Mouse (Mus musculus) olfactory bulb, adult 2 months (tissue): ENCODE results near the gene Gorasp1. TPM values are rescaled to one million over a fixed set of nuclear protein-coding genes. Genes with fewer than 3 reads are reported as not detected.

Source experiments
- H3K27ac ChIP-seq: fragments of 200-500 bp; 2 replicates; pipeline ENCODE4 v1.5.1; 2012; ENCODE audit warnings: low read depth, low read length; ENCODE audit not compliant: insufficient read depth
- H3K4me1 ChIP-seq: fragments of 200-500 bp; 2 replicates; pipeline ENCODE4 v1.6.1; 2012; ENCODE audit warnings: low read length; ENCODE audit not compliant: control insufficient read depth, insufficient read depth
- H3K4me3 ChIP-seq: fragments of 200-500 bp; 2 replicates; pipeline ENCODE4 v1.5.1; 2012; ENCODE audit warnings: mild to moderate bottlenecking, low read depth, low read length, moderate library complexity; ENCODE audit not compliant: insufficient read depth
- CTCF ChIP-seq: fragments of 200-500 bp; IDR thresholded peaks from 2 replicates; pipeline ENCODE4 v1.5.1; 2012; ENCODE audit warnings: low read depth, mild to moderate bottlenecking, low read length, moderate library complexity; ENCODE audit not compliant: insufficient read depth
- POLR2A ChIP-seq: fragments of 200-500 bp; IDR thresholded peaks from 2 replicates; pipeline ENCODE4 v1.6.1; 2012; ENCODE audit warnings: mild to moderate bottlenecking, low read depth, low read length, moderate library complexity; ENCODE audit not compliant: insufficient read depth
- WGBS: fragments of 180-500 bp; shearing (Covaris S2); methylation state at CpG from one replicate; pipeline ENCODE4 v1.1.7; 2018; 5-methylcytosine and 5-hydroxymethylcytosine counted together
- polyA plus RNA-seq: library from polyadenylated mRNA; stranded (reverse); fragments of >200 nt; gene quantifications from 2 replicates; pipeline ENCODE4 v1.2.4, GENCODE M21; 2012; ENCODE audit warnings: low replicate concordance; ENCODE audit not compliant: missing spikeins, insufficient read depth, insufficient read length

Gorasp1 gene
- polyA plus RNA-seq = not detected in 2 replicates

- WGBS = under 1% methylated on average over 40 of the region's 40 CpGs
- peaks cover 11% of the 10 kb centered on the region for H3K4me1 ChIP-seq
- peak; percentile 84 for TF ChIP-seq POLR2A
- no peak for TF ChIP-seq CTCF
- H3K4me3 ChIP-seq = peak within 1 kb of the TSS; percentile 82
- H3K27ac ChIP-seq = peak within 1 kb of the TSS; percentile 47; the same call in 1 of the 2 replicates
Measured at GRCm38 (mm10) chr9:119937005-119937773, at the start of gene Gorasp1, which contains the start of gene Ttc21a. TSS of gene Gorasp1 (minus strand) at chr9:119937565. TSS of gene Ttc21a (plus strand) at chr9:119937606.

- TF ChIP-seq CTCF (no peak), POLR2A (no peak)
- no peak overlapping the region for H3K27ac ChIP-seq
- 87% methylated on average over 10 of the region's 10 CpGs for WGBS
- no peak overlapping the region for H3K4me3 ChIP-seq
- H3K4me1 ChIP-seq = peaks cover 25% of the 10 kb centered on the region
Measured at GRCm38 (mm10) chr9:119985881-119986574, 48.7 kb upstream of the Gorasp1 start.

- WGBS = 43% methylated on average over 14 of the region's 14 CpGs
- Histone ChIP-seq H3K4me3 (peak within 1 kb of the TSS; percentile 68), H3K27ac (0 out of 2 replicates have a peak within 1 kb of the TSS, but pooled peaks have one; percentile 12), H3K4me1 (peaks cover 37% of the 10 kb centered on the region)
- no peak for TF ChIP-seq POLR2A
- TF ChIP-seq CTCF = no peak
Measured at GRCm38 (mm10) chr9:119984536-119985011, 47.2 kb upstream of the Gorasp1 start, which contains the start of gene Csrnp1. TSS of gene Csrnp1 (minus strand) at chr9:119984658.

GRCm38 (mm10) chr9:119983585-119984535 is 46.5 kb upstream of the Gorasp1 start:
- H3K4me1 ChIP-seq = peaks cover 39% of the 10 kb centered on the region
- peak; percentile 72; the same call in 1 of the 2 replicates for TF ChIP-seq POLR2A
- no peak for TF ChIP-seq CTCF
- 0 out of 2 replicates have a peak overlapping the region, but pooled peaks have one; percentile 12 for H3K27ac ChIP-seq
- peak overlapping the region; percentile 68 for H3K4me3 ChIP-seq
- 3% methylated on average over 77 of the region's 79 CpGs for WGBS

GRCm38 (mm10) chr9:119982956-119983551 is 45.7 kb upstream of the Gorasp1 start:
- TF ChIP-seq POLR2A (no peak), CTCF (0 out of 2 replicates have a peak, but pooled peaks have one; percentile 1)
- peak overlapping the region; percentile 49 for H3K27ac ChIP-seq
- H3K4me3 ChIP-seq = peak overlapping the region; percentile 68
- H3K4me1 ChIP-seq = peaks cover 47% of the 10 kb centered on the region
- WGBS = 0% methylated on average over 48 of the region's 48 CpGs

- Histone ChIP-seq H3K27ac (peak overlapping the region; percentile 49), H3K4me1 (peaks cover 53% of the 10 kb centered on the region)
Measured at GRCm38 (mm10) chr9:119982241-119982811, 45.0 kb upstream of the Gorasp1 start.

More at GRCm38 (mm10) chr9:119982241-119982811, 45.0 kb upstream of the Gorasp1 start:
- 5% methylated on average over 11 of the region's 11 CpGs for WGBS
- no peak for TF ChIP-seq POLR2A
- 0 out of 2 replicates have a peak, but pooled peaks have one; percentile 12 for TF ChIP-seq CTCF
- peak overlapping the region; percentile 68 for H3K4me3 ChIP-seq
